Mouse (Mus musculus): Measurements from ENCODE around the gene Tcl1b2.

DNA sequence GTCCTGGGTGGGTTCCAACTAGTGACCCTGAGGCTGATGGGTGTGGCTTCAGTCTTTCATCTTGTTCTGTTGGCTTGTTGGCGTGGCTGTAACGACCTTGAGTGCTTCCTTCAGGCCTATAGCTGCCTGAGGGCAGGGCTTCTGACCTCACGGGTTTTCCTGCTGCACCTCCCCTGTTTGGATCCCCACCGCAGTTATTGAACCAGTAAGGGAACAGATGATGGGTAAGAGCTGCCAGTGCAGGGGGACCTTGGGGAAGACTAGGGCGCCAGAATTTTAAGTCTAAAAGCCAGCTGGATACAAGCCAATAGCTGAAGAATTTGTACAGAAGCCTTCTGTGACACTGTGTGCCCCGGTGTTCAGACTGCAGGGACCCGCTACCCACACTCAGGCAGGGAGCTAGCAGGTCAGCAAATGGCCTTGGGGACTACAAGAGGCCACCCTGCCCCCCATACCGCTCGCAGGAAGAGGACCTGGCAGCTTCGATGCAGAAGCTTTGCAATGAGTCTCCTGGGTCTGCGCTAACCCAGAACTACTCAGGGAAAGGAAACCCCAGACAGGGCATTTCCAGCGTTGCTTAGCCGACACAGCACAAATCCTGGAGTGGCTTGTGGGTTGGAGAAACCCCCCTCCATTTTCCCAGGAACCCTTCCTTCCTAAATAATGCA, 33.4 kb upstream of the Tcl1b2 start:
- TF ChIP-seq CTCF (IDR thresholded peaks at IDR 0.05; ENCODE audit: borderline replicate concordance, extremely low read depth, insufficient read depth, insufficient read length) (no peak), POLR2A (IDR thresholded peaks at IDR 0.05; ENCODE audit: borderline replicate concordance, extremely low read depth, insufficient read depth, insufficient read length, poor library complexity, severe bottlenecking) (no peak)
